Mouse (Mus musculus): ENCODE data around the gene Rab3ip. TPM values are rescaled to one million over a fixed set of nuclear protein-coding genes. Genes with fewer than 3 reads are reported as not detected.

Gene Rab3ip
- total and polyA plus RNA-seq, 3 experiments = 15.2 to 23.2 TPM; not detected in 1

GRCm38 (mm10) chr10:116962803-116963202, 12.2 kb upstream of the Rab3ip start:
- no peaks in the 10 kb centered on the region for H3K4me1 ChIP-seq (ENCODE audit: control insufficient read depth in 1 of 2, insufficient read depth in 2 of 2, low read length in 2 of 2)
- TF ChIP-seq USF2 (IDR thresholded peaks at IDR 0.05; ENCODE audit: borderline replicate concordance in 1 of 2, insufficient read depth in 1 of 2, low read depth in 1 of 2, low read length in 2 of 2) = no peak
- TF ChIP-seq ZC3H11A (IDR thresholded peaks at IDR 0.05; ENCODE audit: low read depth, low read length) = no peak
- no peak for TF ChIP-seq ZKSCAN1 (IDR thresholded peaks at IDR 0.05; ENCODE audit: low read depth, low read length)
- TF ChIP-seq HCFC1 (IDR thresholded peaks at IDR 0.05; ENCODE audit: low read depth, low read length) = no peak
- TF ChIP-seq MYB (IDR thresholded peaks at IDR 0.05; ENCODE audit: low read depth, low read length) = no peak
- no peak for TF ChIP-seq BHLHE40 (IDR thresholded peaks at IDR 0.05; ENCODE audit: borderline replicate concordance, low read depth, low read length)
- no peak for TF ChIP-seq RCOR1 (IDR thresholded peaks at IDR 0.05; ENCODE audit: low read depth, low read length)
- no peak for TF ChIP-seq MAX (IDR thresholded peaks at IDR 0.05; ENCODE audit: low read length)
- no peak for TF ChIP-seq MXI1 (IDR thresholded peaks at IDR 0.05; ENCODE audit: low read depth, low read length)
- no peak for TF ChIP-seq JUND (IDR thresholded peaks at IDR 0.05; ENCODE audit: low read depth, low read length)
- TF ChIP-seq MAZ (IDR thresholded peaks at IDR 0.05; ENCODE audit: low read depth, low read length) = no peak
- no peak for TF ChIP-seq TBP (IDR thresholded peaks at IDR 0.05; ENCODE audit: low read depth, low read length)
- TF ChIP-seq SIN3A (IDR thresholded peaks at IDR 0.05; ENCODE audit: low read length) = no peak
- TF ChIP-seq USF1 (IDR thresholded peaks at IDR 0.05; ENCODE audit: low read depth, low read length) = no peak
- no peak for TF ChIP-seq GABPA (IDR thresholded peaks at IDR 0.05; ENCODE audit: low read depth, low read length)
- no peak for TF ChIP-seq EP300 (IDR thresholded peaks at IDR 0.05; ENCODE audit: low read depth in 1 of 2, low read length in 2 of 2)
- no peak for TF ChIP-seq E2F4 (IDR thresholded peaks at IDR 0.05; ENCODE audit: borderline replicate concordance, low read depth, low read length)
- no peak for TF ChIP-seq POLR2AphosphoS2 (IDR thresholded peaks at IDR 0.05; ENCODE audit: low read length)
- H3K79me2 ChIP-seq (ENCODE audit: control insufficient read depth, insufficient read depth, low read length, poor library complexity) = no peaks in the 10 kb centered on the region
- no peak overlapping the region for H3K4me3 ChIP-seq (ENCODE audit: control insufficient read depth in 1 of 2, insufficient read depth in 1 of 2, low read depth in 2 of 2, low read length in 2 of 2)
- H3K9me3 ChIP-seq (replicated peaks; ENCODE audit: insufficient read depth, low read length) = no peaks in the 10 kb centered on the region
- no peak for DNase-seq (ENCODE audit: low read depth, low spot score)
- no peaks in the 10 kb centered on the region for H3K36me3 ChIP-seq (ENCODE audit: control insufficient read depth in 1 of 2, insufficient read depth in 2 of 2, low read length in 2 of 2)
- no peak overlapping the region for H3K9ac ChIP-seq (ENCODE audit: control insufficient read depth, low read depth, low read length, poor library complexity, severe bottlenecking)
- H3K27me3 ChIP-seq (ENCODE audit: control insufficient read depth in 1 of 2, insufficient read depth in 2 of 2, low read length in 2 of 2) = peaks cover 2 to 6% of the 10 kb centered on the region in 2 experiments; a peak in 3 of 4 replicates
- no peak overlapping the region for H3K27ac ChIP-seq (ENCODE audit: control insufficient read depth, low read depth, low read length)

GRCm38 (mm10) chr10:116962152-116962551, 11.6 kb upstream of the Rab3ip start:
- Histone ChIP-seq H3K79me2 (ENCODE audit: control insufficient read depth, insufficient read depth, low read length, poor library complexity) (no peaks in the 10 kb centered on the region), H3K9me3 (replicated peaks; ENCODE audit: insufficient read depth, low read length) (no peaks in the 10 kb centered on the region), H3K27me3 (ENCODE audit: control insufficient read depth in 1 of 2, insufficient read depth in 2 of 2, low read length in 2 of 2) (peaks cover 2 to 6% of the 10 kb centered on the region in 2 experiments; a peak in 3 of 4 replicates), H3K4me3 (ENCODE audit: control insufficient read depth in 1 of 2, insufficient read depth in 1 of 2, low read depth in 2 of 2, low read length in 2 of 2) (no peak overlapping the region), H3K9ac (ENCODE audit: control insufficient read depth, low read depth, low read length, poor library complexity, severe bottlenecking) (no peak overlapping the region), H3K4me1 (ENCODE audit: control insufficient read depth in 1 of 2, insufficient read depth in 2 of 2, low read length in 2 of 2) (no peaks in the 10 kb centered on the region), H3K36me3 (ENCODE audit: control insufficient read depth in 1 of 2, insufficient read depth in 2 of 2, low read length in 2 of 2) (no peaks in the 10 kb centered on the region), H3K27ac (ENCODE audit: control insufficient read depth, low read depth, low read length) (no peak overlapping the region)
- TF ChIP-seq USF2 (IDR thresholded peaks at IDR 0.05; ENCODE audit: borderline replicate concordance in 1 of 2, insufficient read depth in 1 of 2, low read depth in 1 of 2, low read length in 2 of 2) = no peak
- TF ChIP-seq SMC3 (IDR thresholded peaks at IDR 0.05; ENCODE audit: low read depth, low read length) = no peak
- no peak for TF ChIP-seq BHLHE40 (IDR thresholded peaks at IDR 0.05; ENCODE audit: borderline replicate concordance, low read depth, low read length)
- no peak for TF ChIP-seq NELFE (IDR thresholded peaks at IDR 0.05; ENCODE audit: low read depth, low read length)
- TF ChIP-seq ZC3H11A (IDR thresholded peaks at IDR 0.05; ENCODE audit: low read depth, low read length) = no peak
- no peak for TF ChIP-seq CHD2 (IDR thresholded peaks at IDR 0.05; ENCODE audit: low read length)
- no peak for TF ChIP-seq USF1 (IDR thresholded peaks at IDR 0.05; ENCODE audit: low read depth, low read length)
- no peak for TF ChIP-seq EP300 (IDR thresholded peaks at IDR 0.05; ENCODE audit: low read depth in 1 of 2, low read length in 2 of 2)
- TF ChIP-seq UBTF (IDR thresholded peaks at IDR 0.05; ENCODE audit: borderline replicate concordance, insufficient read depth, low read depth, low read length) = no peak
- no peak for TF ChIP-seq JUND (IDR thresholded peaks at IDR 0.05; ENCODE audit: low read depth, low read length)
- no peak for TF ChIP-seq MYC (IDR thresholded peaks at IDR 0.05; ENCODE audit: low read depth, low read length)
- no peak for TF ChIP-seq ZNF384 (IDR thresholded peaks at IDR 0.05; ENCODE audit: low read depth, low read length)
- TF ChIP-seq MXI1 (IDR thresholded peaks at IDR 0.05; ENCODE audit: low read depth, low read length) = no peak
- no peak for TF ChIP-seq CTCF (IDR thresholded peaks at IDR 0.05 in 2 of 3, conservative IDR thresholded peaks at IDR 0.05 in 1 of 3; ENCODE audit: control insufficient read depth in 1 of 3, insufficient read depth in 1 of 3, low read depth in 2 of 3, low read length in 3 of 3, poor library complexity in 1 of 3, severe bottlenecking in 1 of 3)
- DNase-seq (ENCODE audit: low read depth, low spot score) = no peak
